Mouse (Mus musculus) thymus, postnatal 10 days (tissue): ENCODE measurements at regions not wholly inside any gene's neighbourhood (a gene's known extent, or its start where the extent isn't known, plus 50 kb on each side); places are given as distances from the start of the nearest gene placed in this dataset.
"Not testable (repeated sequence)": the region's sequence is repeated elsewhere in the genome, so short reads cannot be mapped to it uniquely, and the experiment has no call there.

ENCODE experiments used
- DNase-seq, 2 experiments: peaks; one replicate each; pipeline ENCODE4 v3.0.0; 2021; ENCODE audit warnings: low spot score in 2 of 2

- not testable (repeated sequence) for DNase-seq
Observed at GRCm38 (mm10) chr3:6135754-6136153, 385.1 kb downstream of the Gm8797 start.

GRCm38 (mm10) chr3:6137374-6137773 is 386.8 kb downstream of the Gm8797 start:
- DNase-seq, result no peak

DNA sequence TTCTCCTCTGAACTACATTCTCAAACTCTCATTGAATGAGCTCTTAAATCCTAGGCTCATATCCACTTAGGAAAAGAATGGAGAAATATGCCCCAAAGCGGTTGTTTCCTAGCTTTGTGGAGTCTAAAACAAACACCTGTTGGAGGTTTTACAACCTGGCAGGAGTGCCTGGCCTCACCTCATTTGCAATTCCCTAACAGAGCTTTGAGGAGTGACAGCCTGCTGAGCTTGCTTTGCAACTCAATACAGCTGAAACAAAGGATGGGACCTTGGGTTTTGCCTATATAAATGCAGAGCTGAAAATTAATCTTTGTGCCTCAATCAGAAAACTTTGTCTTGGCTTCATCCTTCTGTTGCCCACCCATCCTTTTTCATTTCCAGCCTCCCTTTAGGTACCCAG is 423.2 kb downstream of the Gm8797 start:
- no peak for DNase-seq

- DNase-seq, result no peak
Observed at GRCm38 (mm10) chr3:6182533-6182932, 431.9 kb downstream of the Gm8797 start.

DNA sequence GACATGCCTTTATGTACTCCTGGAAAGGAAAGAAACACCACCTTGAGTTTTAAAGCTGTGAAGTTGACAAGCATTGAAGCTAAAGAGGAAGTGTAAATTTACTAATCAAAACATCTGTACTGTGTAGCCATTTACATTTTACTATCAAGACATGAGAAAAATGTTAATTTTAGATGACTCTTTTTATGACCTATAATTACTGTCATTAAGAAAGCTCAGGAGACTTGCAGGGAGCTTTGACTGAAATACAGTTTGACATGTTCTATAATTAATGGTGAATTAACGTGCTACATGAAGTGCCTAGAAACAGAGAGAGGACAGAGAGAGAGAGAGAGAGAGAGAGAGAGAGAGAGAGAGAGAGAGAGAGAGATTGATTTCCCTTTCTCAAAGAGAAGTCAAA is 432.8 kb downstream of the Gm8797 start:
- DNase-seq, result no peak

- DNase-seq, result no peak
Observed at GRCm38 (mm10) chr3:6204656-6205055, 415.6 kb downstream of the 1700008P02Rik start.

DNA sequence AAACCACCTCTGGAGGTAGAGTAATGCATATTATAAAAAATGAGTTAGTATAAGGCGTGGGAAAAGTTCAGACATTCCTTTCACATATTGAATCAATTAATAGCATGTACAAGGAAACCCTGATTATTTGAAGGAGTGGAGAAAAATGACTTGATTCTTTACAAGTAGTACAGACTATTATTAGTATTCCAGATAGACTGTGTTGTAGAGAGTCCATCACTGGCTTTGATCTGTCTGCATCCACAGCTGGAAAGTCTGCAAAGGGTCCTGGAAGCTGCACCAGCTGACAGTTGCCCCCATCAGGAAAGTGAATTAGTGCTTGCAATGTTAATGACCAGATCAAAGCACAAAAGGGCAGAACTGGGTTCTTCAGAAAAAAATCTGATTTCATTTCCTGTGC is 391.6 kb downstream of the 1700008P02Rik start:
- no peak for DNase-seq
